Mouse (Mus musculus): ENCODE measurements around the gene Fam169a.
A peak's percentile ranks its signal among the peaks of the same experiment; 100 is the strongest.
"Not testable (repeated sequence)": the region's sequence is repeated elsewhere in the genome, so short reads cannot be mapped to it uniquely, and the experiment has no call there.

Gene Fam169a

DNA sequence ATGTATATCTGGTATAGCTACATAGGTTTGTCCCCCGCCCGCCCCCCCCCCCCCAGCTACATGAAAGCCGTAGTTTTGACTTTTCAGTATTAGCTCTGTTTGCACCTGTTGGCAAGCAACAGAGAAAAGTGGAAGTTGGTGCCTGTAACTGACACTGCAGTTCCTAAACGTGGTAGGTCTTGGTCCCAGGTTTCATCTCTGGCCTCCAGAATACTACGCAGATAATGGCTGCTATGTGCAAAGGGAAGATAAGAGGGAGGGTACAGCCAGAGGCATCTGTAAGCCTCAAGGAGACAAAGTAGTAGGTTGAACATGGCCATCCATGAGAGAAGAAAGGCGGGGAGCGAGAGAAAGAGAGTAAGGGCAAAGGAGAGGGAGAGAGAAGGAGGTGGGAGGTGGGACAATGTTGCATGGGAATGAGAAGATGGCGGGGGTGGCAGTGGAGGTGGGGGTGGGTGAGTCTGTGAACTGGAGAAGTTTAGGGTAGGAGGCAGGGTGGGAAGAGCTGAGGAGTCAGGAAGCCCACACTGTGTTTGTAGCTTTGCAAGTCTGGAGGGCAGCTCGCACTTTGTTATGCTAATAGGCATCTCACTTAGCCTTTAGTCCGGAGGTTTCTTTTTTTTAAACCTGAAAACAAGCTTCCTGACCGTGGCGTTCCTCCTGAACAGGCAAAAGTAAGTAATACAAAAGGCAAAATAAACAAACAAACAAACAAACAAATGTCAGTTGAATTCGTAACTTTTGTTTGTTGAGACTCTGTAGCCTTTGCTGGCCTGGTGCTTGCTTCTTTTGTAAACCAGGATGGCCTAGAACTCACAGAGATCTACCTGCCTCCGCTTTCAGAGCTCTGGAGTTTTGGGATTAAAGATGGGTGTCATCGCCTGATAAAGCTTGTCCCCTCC is at the start of gene Fam169a:
Gene Fam169a (plus strand): TSS at position 638 of the 902 bp plus-strand sequence.
- no peak for DNase-seq

DNA sequence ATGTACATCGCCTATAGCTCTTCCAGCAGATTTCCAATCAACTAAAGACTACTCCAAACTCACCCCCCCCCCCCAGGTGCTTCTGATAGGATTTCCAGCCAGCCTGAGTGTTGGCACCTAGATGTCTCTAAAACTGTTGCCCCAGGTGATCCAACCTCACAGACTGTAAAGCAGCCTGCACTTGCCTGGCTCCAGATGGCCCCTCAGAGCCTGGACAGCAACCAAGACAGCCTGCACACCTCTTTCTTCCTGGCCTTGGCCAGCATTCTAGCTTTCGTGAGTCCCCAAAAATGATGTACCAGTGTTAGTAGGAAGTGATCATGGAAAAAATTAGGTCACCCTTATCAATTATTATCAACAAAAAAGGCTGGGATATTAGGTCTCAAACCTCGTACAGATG is 49.4 kb upstream of the Fam169a start:
- peak; percentile 67 for DNase-seq

DNA sequence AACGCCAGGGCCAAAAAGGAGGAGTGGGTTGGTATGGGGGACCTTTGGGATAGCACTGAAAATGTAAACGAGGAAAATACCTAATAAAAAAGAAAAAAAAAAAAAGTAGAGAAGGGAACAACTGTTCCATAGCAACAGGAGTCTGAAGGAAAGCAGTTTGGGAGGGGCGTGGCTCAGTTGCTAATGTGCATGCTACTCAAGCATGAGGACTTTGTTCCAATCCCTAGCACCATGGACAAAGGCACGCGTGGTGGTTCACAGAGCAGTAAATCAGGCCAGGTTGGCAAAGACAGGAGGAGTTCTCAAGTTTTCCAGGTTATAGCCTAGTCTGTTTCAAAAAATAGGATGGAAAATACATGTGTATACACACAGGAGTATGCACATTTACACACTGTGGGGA is 47.0 kb upstream of the Fam169a start:
- DNase-seq = no peak

DNA sequence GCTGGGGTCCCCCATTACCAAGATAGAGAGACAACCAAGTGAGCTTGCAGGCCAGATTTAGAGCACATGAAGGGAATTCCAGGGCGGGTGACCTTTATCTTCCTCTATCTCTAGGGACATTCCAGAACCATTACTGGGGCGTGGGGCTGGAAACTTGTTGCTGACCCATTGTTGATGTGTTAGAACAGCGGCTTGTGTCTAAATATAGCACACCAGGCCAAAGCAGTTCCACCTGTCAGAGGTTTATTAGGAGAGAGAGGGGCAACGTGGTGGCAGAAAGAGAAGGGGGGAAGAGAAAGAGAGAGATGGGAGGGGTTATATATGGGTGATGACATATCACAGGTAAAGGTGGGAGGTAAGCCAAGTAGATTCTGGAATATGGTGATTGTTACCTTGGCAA is 45.2 kb upstream of the Fam169a start:
- no peak for DNase-seq

DNA sequence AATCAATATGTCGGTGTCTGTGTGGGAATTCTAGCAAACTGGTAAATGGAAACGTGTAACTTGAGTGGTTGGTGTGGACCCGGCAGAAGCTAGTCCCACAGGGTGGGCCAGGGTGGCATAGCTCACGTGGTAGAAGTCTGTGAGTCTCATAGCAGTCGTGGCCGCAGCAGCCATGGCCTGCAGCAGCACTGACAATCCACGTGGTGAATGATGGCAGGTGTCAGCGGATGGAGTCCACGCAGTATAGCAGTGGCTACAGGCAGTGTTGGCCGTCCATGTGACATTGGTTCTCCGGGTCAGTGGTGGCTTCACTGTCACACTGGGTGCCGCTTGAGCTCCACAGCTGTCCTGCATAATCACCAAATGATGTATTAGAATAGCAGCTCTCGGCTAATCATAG is 37.0 kb upstream of the Fam169a start:
- DNase-seq = no peak

DNA sequence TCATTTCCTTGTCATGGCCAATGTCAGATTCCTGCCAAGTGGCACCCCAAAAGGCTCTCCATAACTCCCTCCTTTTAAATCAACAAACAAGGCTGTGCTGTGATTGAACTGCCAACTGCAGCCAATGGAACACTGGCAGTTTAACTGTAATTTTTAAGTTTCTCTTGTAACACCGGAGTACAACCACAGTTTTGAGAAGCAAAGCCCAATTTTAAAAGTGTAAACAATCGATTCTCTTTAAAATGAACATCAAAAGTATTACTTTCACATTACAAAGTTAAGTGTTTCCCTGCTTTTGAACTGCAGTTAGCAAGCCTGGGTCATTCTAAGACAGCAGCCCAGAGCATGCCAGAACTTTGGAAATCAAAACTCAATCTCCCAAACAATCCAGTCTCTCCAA is 32.8 kb upstream of the Fam169a start, which contains the start of gene 1700029F12Rik:
Gene 1700029F12Rik (minus strand): TSS at position 101 of the 400 bp plus-strand sequence.
- DNase-seq = no peak

DNA sequence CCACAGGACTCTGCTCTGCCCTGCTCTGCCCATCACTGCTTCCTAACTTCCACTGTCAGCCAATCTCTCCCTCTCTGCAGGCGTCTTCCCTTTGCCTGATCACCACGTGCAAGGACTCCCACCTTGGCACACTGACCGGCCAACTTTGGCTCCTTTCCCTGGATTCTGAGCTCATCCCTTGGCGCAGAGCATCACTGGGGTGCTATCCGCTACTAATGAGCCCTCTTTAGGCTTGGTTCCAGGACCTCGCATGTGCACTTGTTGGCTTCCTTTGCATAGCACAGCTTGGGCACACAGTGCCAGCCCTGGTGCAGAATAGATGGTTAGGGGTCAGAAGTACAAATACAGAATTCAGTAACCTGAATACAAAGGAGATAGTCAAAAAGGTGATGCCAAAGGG is 15.9 kb upstream of the Fam169a start:
- peak; percentile 68 for DNase-seq

DNA sequence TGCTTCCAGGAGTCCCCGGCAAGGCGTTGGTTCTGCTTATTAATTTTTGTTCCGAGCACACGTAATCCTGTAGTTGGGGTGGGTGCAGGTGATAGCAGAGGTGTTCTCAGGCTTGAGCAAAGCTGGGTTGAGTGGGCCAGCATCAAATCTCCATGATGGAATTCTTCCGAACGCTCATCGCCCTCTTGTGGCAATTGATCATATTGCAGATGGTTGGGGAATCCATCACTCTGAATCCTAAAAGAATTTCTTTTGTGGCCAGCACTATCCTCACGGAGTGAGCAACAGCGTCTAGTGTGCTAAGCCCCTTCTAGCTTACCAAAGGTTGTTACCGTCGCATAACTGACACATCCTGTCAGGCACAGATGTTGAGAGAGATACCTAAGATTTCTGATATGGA is 14.4 kb upstream of the Fam169a start:
- DNase-seq = peak; percentile 28

DNA sequence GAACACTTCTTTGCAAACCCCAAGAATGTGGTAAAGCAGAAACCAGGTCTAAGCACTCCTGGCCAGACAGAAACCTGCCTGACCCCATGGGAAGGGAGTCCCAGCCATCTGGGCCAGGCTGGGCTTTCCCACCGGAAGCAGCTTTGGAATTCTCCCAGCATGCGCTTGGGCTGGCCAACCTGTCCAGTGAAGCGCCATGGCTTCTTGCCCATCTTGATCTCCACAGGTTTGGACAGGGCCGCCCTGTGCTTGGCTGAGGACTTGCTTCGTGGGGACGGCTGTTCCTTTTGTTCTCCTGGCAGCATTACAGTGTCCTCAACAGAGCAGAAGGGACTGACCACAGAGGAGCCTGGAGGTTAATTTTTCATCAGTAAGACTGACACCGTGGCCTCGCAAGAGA is 13.2 kb upstream of the Fam169a start:
- DNase-seq = peak; percentile 88

DNA sequence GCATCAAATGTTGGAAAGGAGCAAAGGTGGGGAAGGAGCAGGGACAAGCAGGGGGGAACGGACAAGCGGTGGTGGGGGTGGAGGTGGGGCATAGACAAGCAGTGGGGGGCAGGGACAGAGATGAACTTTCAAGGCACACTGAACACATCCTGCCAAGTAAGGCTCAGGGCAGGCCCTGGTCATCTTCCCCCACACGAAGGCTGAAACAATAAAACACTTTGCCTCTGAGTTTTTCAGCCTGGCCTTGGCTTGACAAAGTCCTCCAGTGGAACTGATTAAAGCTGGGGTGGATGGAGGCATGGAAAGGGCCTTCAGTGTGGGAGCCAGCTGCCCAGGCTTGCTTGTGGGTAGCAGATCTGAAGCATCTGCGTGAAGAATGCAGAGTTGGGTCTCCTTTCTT is 9.3 kb upstream of the Fam169a start:
- DNase-seq = no peak

DNA sequence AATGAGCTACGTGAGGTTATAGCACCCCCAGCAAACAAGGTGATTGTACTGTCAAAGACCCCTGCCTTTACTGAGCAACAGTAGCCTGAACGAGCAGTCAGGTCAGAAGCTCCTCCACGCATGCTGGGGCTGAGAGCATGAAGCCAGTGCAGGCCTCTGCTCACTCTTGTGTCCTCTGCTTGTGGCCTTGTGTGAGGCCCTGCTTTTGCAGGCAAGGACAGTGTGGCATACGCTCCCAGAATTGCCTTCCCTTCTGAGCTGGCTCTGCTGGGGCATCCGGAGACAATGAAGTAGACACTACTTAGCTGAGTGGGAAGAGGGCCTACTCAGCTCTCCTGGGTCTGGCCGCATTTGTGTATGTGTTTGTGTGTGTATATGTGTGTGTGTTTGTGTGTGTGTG is 7.3 kb upstream of the Fam169a start:
- DNase-seq = no peak

DNA sequence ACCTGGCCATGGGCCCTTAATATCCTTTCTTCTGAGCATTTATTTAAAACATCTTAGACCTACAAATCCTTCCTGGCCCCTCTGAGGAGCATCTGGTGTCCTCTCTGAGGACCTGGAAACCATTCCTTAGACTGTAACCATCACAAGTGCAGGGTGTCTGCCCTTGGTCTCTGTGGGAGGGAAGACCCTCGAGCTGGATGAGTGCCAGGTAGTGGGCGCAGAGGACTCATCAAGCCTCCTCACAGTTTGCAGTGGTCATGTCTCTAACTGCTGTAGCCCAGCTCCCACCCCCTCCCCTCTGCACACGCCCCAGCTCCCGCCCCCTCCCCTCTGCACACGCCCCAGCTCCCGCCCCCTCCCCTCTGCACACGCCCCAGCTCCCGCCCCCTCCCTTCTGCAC is 6.8 kb upstream of the Fam169a start:
- no peak for DNase-seq

DNA sequence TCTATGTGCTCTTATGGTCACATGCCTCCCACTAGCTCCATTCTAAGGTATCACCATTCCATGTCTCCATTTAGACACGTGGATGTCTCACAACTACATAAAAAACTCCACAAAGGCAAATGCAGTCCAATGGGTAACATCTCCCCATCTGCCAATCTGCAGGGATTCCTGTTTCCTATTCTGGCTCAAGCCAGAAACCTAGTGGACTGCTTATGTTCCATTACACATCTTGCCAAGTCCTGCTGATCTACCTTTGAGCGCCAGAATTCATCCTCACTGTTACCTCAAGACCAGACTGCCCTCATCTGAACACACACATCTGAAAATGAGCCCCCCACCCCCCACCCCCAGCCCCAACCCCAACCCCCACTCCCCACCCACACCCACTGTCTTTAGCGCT is 4.9 kb upstream of the Fam169a start:
- peak; percentile 64 for DNase-seq

DNA sequence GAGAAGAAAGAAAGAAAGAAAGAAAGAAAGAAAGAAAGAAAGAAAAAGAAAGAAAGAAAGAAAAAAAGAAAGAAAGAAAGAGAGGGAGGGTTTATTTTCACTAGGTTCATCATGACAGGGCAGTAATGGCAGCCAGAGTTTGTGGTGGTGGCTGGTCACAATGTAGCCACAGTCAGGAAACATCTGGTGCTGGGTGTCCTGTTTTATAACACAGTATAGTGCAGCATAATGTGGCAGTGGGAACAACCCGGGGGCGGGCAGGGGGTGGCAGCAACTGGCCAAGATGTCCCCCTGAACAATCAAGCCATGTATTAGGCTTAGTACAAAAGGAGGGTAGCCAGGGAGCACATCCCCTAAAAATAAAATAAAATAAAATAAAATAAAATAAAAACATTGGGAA is 3.7 kb upstream of the Fam169a start:
- DNase-seq = no peak

DNA sequence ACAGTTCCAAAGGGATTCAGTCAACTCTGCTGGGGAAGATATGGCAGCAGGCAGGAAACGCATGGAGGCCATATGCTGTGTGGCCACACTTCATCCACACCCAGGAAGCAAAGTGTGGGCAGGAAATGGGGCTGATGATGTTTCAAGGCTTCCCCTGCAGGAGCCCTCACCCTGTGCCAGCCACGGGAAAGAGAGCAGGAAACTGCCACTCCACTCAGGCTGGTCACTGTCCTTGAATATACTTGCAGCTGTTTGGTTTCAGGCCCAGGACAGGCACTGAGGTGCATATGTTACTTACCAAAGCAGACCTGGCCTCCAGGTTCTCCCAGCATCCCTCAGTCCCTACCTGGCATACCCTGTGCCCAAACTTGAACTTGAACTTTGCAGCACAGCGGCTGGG is 2.7 kb upstream of the Fam169a start:
- no peak for DNase-seq

DNA sequence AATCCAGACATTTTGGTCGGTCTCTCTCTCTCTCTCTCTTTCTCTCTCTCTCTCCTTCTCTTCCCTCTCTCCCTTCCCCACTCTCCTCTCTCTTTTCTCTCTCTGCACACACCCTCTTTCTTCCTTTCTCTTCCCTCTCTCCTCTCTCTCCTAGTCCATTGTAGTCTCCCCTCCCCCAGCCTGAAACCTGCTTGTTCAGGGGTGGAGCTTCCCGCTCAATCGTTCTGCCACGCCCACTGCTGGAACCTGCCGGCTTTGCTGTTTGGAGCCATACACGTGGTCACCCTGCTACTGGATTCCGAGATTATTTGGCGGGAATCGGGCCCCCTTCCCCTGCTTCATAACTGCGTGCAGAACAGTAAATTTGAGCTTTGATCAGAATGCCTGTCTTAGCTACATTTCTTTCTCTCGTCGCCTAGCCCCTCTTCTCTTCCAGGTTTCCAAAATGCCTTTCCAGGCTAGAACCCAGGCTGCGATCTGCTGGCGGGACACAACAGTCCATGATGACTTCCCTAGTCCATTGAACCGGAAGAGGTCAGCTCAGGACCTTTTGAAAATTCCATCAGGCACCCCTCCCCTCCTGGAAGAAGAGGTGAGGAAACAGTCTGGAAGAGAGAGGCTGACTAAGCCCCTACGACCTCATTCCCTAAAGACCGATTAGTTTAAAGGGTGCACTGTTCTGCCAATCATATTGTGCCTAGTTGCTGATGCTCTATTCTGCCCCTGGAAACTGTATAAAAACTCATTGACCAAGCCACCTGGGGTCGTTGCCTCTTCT is 2.1 kb upstream of the Fam169a start:
- not testable (repeated sequence) for DNase-seq

DNA sequence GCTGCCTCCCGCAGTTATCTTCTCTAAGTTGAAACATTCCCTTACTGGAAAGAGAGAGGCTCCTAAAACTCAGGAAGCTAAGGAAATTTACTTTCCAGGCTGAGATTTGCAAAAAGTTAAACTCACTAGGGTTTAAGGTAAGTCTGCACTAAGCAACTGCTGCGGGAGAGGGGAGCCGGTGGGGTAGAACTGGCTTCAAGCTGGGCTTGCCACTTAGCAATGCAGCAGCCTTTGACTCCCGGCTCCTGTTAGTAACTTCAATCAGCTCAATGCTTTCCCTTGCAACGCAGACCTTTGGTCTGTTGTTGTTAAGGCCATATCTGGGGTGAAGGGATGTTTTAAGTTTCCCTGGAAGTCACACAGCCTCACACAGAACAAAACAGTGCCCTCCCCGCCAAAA is 605 bp downstream of the Fam169a start:
- DNase-seq = no peak

DNA sequence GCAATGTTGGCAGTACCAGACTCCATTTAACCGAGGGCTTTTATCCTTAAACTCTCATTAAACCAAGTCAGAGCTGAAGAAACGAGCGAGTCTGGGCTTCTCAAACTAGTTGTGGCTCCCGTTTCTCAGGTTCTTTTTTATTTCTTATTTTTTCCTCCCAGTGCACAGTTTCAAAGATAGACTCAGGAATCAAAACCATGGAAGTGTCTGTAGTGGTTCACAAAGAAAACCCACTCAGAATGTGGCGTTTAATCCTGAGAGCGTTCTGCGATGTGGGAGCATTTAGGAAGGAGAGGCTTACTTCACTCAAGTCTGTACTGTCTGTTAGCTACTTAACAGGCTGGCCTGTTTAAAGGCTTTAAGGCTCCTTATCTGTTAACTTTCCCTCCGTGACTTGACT is 1.1 kb downstream of the Fam169a start:
- no peak for DNase-seq

DNA sequence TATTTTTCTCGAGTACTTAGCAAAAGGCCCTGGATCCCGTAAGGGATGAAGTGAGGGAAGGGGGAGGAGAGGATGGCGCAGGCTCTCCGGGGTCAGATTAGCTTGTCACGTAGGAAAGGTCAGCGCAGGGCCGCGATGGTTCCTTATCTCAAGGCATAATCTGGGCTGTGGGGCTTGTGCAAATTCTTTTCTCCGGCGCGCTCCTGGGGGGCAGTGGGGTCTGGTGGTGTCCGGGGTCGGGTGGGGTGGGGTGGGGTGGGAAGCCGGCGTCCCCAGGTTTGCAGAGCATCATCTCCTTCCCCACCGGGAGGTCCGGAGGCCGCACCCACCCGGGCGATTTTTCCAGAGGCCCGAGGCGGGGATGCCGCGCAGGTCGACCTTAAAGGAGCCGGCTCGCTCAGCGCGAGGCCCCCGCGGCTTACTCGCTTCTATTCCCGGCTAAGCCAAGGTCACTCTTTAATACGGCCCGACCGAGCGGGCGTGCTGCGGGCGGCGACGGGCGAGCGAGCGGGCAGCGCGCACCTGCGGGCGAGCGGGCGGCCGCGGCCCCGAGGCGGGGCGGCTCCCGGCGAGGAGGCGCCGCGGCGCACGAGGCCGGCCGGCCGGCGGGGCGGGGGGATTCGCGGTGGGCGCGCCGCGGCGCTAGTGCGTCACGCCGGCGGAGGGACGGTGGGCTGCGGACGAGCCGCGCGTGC is 4.0 kb downstream of the Fam169a start:
- DNase-seq = peak; percentile 40

DNA sequence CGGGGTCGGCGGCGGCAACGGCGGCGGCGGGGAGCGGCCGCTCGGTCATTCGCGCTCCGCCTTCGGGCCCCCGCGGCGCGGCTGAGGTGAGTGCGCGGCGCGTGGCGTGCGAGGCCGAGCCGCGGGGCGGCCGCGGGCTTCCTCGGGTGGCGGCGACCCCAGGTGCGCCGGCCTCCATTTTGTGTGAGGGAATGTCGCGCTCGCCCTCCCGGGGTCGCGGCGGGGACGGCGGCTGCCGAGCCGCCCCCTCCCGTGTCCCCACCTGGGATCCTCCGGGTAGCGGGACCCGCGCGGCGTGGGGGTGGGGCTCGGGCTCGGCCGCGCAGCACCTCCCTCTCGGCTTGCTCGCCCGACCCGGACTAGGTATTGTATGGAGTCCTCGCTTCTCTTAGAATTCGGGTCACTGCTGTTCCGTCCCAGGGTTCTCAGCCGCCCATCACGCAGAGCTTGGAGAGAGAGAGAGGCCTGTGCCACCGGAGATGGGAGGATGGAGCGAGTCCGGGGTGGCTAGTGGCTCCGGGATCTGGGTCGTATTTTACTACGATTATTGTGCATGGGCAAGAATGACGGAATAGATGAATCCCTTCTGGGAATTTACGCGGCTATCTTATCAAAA is 4.6 kb downstream of the Fam169a start:
- DNase-seq = peak; percentile 42

DNA sequence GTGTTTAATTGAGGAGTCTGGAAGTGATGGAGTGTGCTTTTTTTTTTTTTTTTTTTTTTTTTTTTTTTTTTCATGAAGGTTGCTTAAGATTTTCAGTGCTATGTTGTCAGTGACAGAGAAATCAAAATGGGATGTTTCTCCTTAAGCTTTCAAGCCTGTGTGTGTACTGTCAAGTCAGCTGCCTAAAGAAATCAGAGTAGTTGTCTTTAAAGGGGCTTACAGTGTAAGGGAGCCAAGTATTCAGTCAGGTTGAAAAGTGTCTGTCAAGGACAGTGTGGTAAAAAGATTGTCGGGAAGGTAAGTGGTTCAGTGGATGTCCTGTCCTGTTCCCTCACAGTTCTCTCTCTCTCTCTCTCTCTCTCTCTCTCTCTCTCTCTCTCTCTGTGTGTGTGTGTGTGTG is 6.4 kb downstream of the Fam169a start:
- no peak for DNase-seq

DNA sequence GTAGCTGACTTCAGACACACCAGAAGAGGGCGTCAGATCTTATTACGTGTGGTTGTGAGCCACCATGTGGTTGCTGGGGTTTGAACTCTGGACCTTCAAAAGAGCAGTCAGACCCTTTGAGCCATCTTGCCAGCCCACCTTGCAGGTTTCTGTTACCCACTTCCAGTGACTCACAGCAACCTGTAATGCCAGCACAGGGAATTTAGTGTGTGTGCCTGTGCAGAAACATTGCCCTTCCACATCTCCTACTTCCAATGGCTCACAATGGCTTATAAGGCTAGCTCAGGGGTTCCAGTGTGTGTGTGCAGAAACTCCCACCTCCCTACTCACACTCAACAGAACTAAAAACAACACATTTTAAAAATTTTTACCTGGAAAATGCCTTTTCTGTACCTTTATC is 10.5 kb downstream of the Fam169a start:
- no peak for DNase-seq

DNA sequence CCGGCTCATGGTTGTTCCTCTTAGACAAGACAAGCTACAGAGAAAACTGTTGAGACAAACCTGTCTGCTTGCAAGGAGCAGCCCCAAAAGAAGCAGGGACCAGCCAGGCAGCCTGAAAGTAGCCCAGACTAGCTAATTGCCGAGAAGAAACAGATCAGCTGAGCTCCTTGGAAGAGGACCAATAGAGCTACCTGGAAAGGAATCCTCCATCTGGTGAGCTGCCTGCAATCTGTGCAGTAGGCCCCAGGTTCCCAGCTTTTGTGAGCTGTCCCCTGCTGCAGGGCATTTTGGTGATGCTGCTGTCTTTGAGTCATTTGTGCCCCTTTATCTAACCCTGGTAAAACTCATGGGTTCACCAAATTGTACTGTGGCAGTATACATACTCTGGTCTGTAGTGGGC is 13.1 kb downstream of the Fam169a start:
- peak; percentile 61 for DNase-seq

All from cerebellum, adult 11-12 months (tissue).